Mouse (Mus musculus): Measurements from ENCODE around the gene Sall2. TPM values are rescaled to one million over a fixed set of nuclear protein-coding genes. Genes with fewer than 3 reads are reported as not detected.
A peak's percentile ranks its signal among the peaks of the same experiment; 100 is the strongest.
"Not testable (repeated sequence)": the region's sequence is repeated elsewhere in the genome, so short reads cannot be mapped to it uniquely, and the experiment has no call there.

The Sall2 gene
- total RNA-seq, 1 experiment from 2014 or later, result 2.6 TPM

- peak; percentile 95 for ATAC-seq (replicated peaks; ENCODE audit: low read depth, poor library complexity, severe bottlenecking)
These were observed 23.8 kb downstream of the Sall2 start, which contains the start of gene Mettl3 for GRCm38 (mm10) chr14:52304644-52305271. Gene Mettl3, minus strand, starts transcription at chr14:52305128.

- ATAC-seq (replicated peaks; ENCODE audit: low read depth, poor library complexity, severe bottlenecking), result not testable (repeated sequence)
These were observed 25.0 kb downstream of the Sall2 start for GRCm38 (mm10) chr14:52303517-52303916.

- ATAC-seq (replicated peaks; ENCODE audit: low read depth, poor library complexity, severe bottlenecking), result peak; percentile 79
These were observed 32.9 kb downstream of the Sall2 start for GRCm38 (mm10) chr14:52295558-52296264.

GRCm38 (mm10) chr14:52284191-52284590 lies 44.4 kb downstream of the Sall2 start:
- no peak for ATAC-seq (replicated peaks; ENCODE audit: low read depth, poor library complexity, severe bottlenecking)

GRCm38 (mm10) chr14:52283629-52284028 lies 44.9 kb downstream of the Sall2 start:
- ATAC-seq (replicated peaks; ENCODE audit: low read depth, poor library complexity, severe bottlenecking), result no peak

- ATAC-seq (replicated peaks; ENCODE audit: low read depth, poor library complexity, severe bottlenecking), result peak; percentile 6; the same call in 1 of the 2 replicates
These were observed 48.8 kb downstream of the Sall2 start for GRCm38 (mm10) chr14:52279747-52280120.

- peak; percentile 97 for ATAC-seq (replicated peaks; ENCODE audit: low read depth, poor library complexity, severe bottlenecking)
These were observed 49.4 kb downstream of the Sall2 start, which contains the start of the genes Tox4 and Rab2b for GRCm38 (mm10) chr14:52278932-52279746. Gene Tox4, plus strand, starts transcription at chr14:52279146. Gene Rab2b, minus strand, starts transcription at chr14:52279545.

- ATAC-seq (replicated peaks; ENCODE audit: low read depth, poor library complexity, severe bottlenecking), result no peak
These were observed 51.4 kb downstream of the Sall2 start for GRCm38 (mm10) chr14:52277210-52277609.

GRCm38 (mm10) chr14:52272781-52273180 lies 55.8 kb downstream of the Sall2 start:
- no peak for ATAC-seq (replicated peaks; ENCODE audit: low read depth, poor library complexity, severe bottlenecking)

Other genes with a start within 250 kb of the Sall2 start
- gene Hnrnpc, start 224.7 kb downstream of the Sall2 start, total RNA-seq (2017), result 700 and 803 TPM in 2 replicates
- 17.0 and 17.2 TPM in 2 replicates for gene Rpgrip1, start 218.1 kb downstream of the Sall2 start, total RNA-seq (2017)
- 251 and 267 TPM in 2 replicates for gene Supt16, start 131.3 kb downstream of the Sall2 start, total RNA-seq (2017)
- gene Chd8, start 71.0 kb downstream of the Sall2 start, total RNA-seq (2017), result 78.3 and 103 TPM in 2 replicates
- 42.2 and 42.7 TPM in 2 replicates for gene Tox4, start 49.6 kb downstream of the Sall2 start, total RNA-seq (2017)
- 9.9 and 11.4 TPM in 2 replicates for gene Rab2b, start 49.2 kb downstream of the Sall2 start, total RNA-seq (2017)
- gene Mettl3, start 23.6 kb downstream of the Sall2 start, total RNA-seq (2017), result 48.5 and 64.8 TPM in 2 replicates
- not detected in 2 replicates for gene Olfr1513, start 27.6 kb upstream of the Sall2 start, total RNA-seq (2017)
- not detected in 2 replicates for gene Olfr1512, start 50.4 kb upstream of the Sall2 start, total RNA-seq (2017)
- gene Olfr1511, start 68.6 kb upstream of the Sall2 start, total RNA-seq (2017), result not detected in 2 replicates
- not detected in 2 replicates for gene Olfr1510, start 85.6 kb upstream of the Sall2 start, total RNA-seq (2017)
- not detected in 2 replicates for gene Olfr1509, start 114.2 kb upstream of the Sall2 start, total RNA-seq (2017)
- not detected in 2 replicates for gene Olfr1508, start 138.7 kb upstream of the Sall2 start, total RNA-seq (2017)
- gene Olfr1507, start 167.0 kb upstream of the Sall2 start, total RNA-seq (2017), result not detected in 2 replicates

All from common myeloid progenitor, adult 5-6 weeks (primary cell).